Mouse (Mus musculus) hindbrain, embryonic 11.5 days (tissue): ENCODE data around the gene Olfr23. TPM values are rescaled to one million over a fixed set of nuclear protein-coding genes. Genes with fewer than 3 reads are reported as not detected.
"Not testable (repeated sequence)": the region's sequence is repeated elsewhere in the genome, so short reads cannot be mapped to it uniquely, and the experiment has no call there.

Experiments
- ATAC-seq: fragments of 200-750 bp; cut with Nextera tagmentation; 2 replicates; pipeline ENCODE4 v1.8.0; 2017; ENCODE audit warnings: mild to moderate bottlenecking, moderate TSS enrichment, moderate library complexity; ENCODE audit not compliant: low FRiP score
- DNase-seq: peaks from one replicate; pipeline ENCODE4 v3.0.0-alpha.2; 2015; ENCODE audit warnings: low spot score
- H3K27ac ChIP-seq: fragments of 300-500 bp; sonication (generic); 2 replicates; pipeline ENCODE4 v1.5.1; 2014; ENCODE audit warnings: mild to moderate bottlenecking, low read depth, low read length
- H3K27me3 ChIP-seq: fragments of 300-500 bp; sonication (generic); 2 replicates; pipeline ENCODE4 v1.6.1; 2014; ENCODE audit warnings: mild to moderate bottlenecking, low read length, moderate library complexity, mixed read lengths; ENCODE audit not compliant: control insufficient read depth, insufficient read depth
- H3K36me3 ChIP-seq: fragments of 300-500 bp; sonication (generic); 2 replicates; pipeline ENCODE4 v1.6.1; 2014; ENCODE audit warnings: mild to moderate bottlenecking, low read length, moderate library complexity, mixed read lengths; ENCODE audit not compliant: control insufficient read depth, insufficient read depth
- H3K4me1 ChIP-seq: fragments of 300-500 bp; sonication (generic); replicated peaks from 2 replicates; pipeline ENCODE4 v1.6.1; 2014; ENCODE audit warnings: low read length, mixed read lengths; ENCODE audit not compliant: control insufficient read depth, insufficient read depth
- H3K4me2 ChIP-seq: fragments of 300-500 bp; sonication (generic); replicated peaks from 2 replicates; pipeline ENCODE4 v1.6.1; 2014; ENCODE audit warnings: mild to moderate bottlenecking, low read depth, low read length
- H3K4me3 ChIP-seq: fragments of 300-500 bp; sonication (generic); 2 replicates; pipeline ENCODE4 v1.5.1; 2014; ENCODE audit warnings: low read depth, low read length
- H3K9ac ChIP-seq: fragments of 300-500 bp; sonication (generic); 2 replicates; pipeline ENCODE4 v1.6.1; 2014; ENCODE audit warnings: low read depth, low read length
- H3K9me3 ChIP-seq: fragments of 300-500 bp; sonication (generic); 2 replicates; pipeline ENCODE4 v1.6.1; 2016; ENCODE audit warnings: low read length; ENCODE audit not compliant: control insufficient read depth
- WGBS: fragments of 180-500 bp; shearing (Covaris S2); extraction: QIAGEN DNeasy Blood & Tissue Kit; methylation state at CpG from one replicate; pipeline ENCODE4 v1.1.7; 2014; 5-methylcytosine and 5-hydroxymethylcytosine counted together
- polyA plus RNA-seq: library from polyadenylated mRNA; unstranded; fragments of >200 nt; fragmentation: Nextera tagmentation; extraction: Ambion mirVana; gene quantifications from 2 replicates; pipeline ENCODE4 v1.2.1, GENCODE M21; 2014

Olfr23 gene
- not detected in 2 replicates for polyA plus RNA-seq

GRCm38 (mm10) chr11:73936377-73936776 is at the start of gene Olfr23:
Gene Olfr23 (plus strand): TSS chr11:73936677.
- Histone ChIP-seq H3K9me3 (no peaks in the 10 kb centered on the region), H3K4me2 (no peak within 1 kb of the TSS), H3K4me3 (no peak within 1 kb of the TSS), H3K27ac (no peak within 1 kb of the TSS), H3K4me1 (no peaks in the 10 kb centered on the region), H3K9ac (no peak within 1 kb of the TSS), H3K27me3 (no peaks in the 10 kb centered on the region), H3K36me3 (no peaks in the 10 kb centered on the region)
- DNase-seq (no peak), ATAC-seq (no peak)

GRCm38 (mm10) chr11:73890671-73891070 is 45.8 kb upstream of the Olfr23 start, which contains the start of gene Olfr394:
Gene Olfr394 (minus strand): TSS chr11:73890771.
- no peak within 1 kb of the TSS for H3K4me3 ChIP-seq
- H3K4me1 ChIP-seq: no peaks in the 10 kb centered on the region
- WGBS: 91% methylated on average over 1 of the region's 1 CpGs
- DNase-seq (no peak), ATAC-seq (no peak)
- H3K27ac ChIP-seq: no peak within 1 kb of the TSS
- no peaks in the 10 kb centered on the region for H3K9me3 ChIP-seq
- H3K9ac ChIP-seq: no peak within 1 kb of the TSS
- no peak within 1 kb of the TSS for H3K4me2 ChIP-seq
- no peaks in the 10 kb centered on the region for H3K36me3 ChIP-seq
- no peaks in the 10 kb centered on the region for H3K27me3 ChIP-seq

- not testable (repeated sequence) for DNase-seq, H3K27me3 ChIP-seq, H3K9me3 ChIP-seq, H3K4me2 ChIP-seq, H3K4me1 ChIP-seq, H3K36me3 ChIP-seq, H3K4me3 ChIP-seq, H3K27ac ChIP-seq, H3K9ac ChIP-seq, ATAC-seq
- WGBS: 83% methylated on average over 4 of the region's 4 CpGs
Measured at GRCm38 (mm10) chr11:73909199-73909598, 27.3 kb upstream of the Olfr23 start, which contains the start of gene Olfr395. Gene Olfr395 (minus strand): TSS chr11:73909299.

GRCm38 (mm10) chr11:73960517-73960916 is 24.0 kb downstream of the Olfr23 start, which contains the start of gene Olfr397:
Gene Olfr397 (plus strand): TSS chr11:73960817.
- Histone ChIP-seq H3K4me1 (no peaks in the 10 kb centered on the region), H3K4me2 (no peak within 1 kb of the TSS), H3K27me3 (no peaks in the 10 kb centered on the region), H3K36me3 (no peaks in the 10 kb centered on the region), H3K9ac (no peak within 1 kb of the TSS), H3K9me3 (no peaks in the 10 kb centered on the region; the same call in 1 of the 2 replicates), H3K4me3 (no peak within 1 kb of the TSS), H3K27ac (no peak within 1 kb of the TSS)
- 92% methylated on average over 1 of the region's 1 CpGs for WGBS
- ATAC-seq: no peak
- no peak for DNase-seq

GRCm38 (mm10) chr11:73990307-73990706 is 53.8 kb downstream of the Olfr23 start, which contains the start of gene Olfr398:
Gene Olfr398 (minus strand): TSS chr11:73990407.
- H3K36me3 ChIP-seq: no peaks in the 10 kb centered on the region
- H3K9me3 ChIP-seq: peaks cover 4% of the 10 kb centered on the region; the same call in 1 of the 2 replicates
- no peak within 1 kb of the TSS for H3K27ac ChIP-seq
- no peak for DNase-seq
- no peaks in the 10 kb centered on the region for H3K27me3 ChIP-seq
- no peak within 1 kb of the TSS for H3K4me2 ChIP-seq
- no peak within 1 kb of the TSS for H3K4me3 ChIP-seq
- H3K4me1 ChIP-seq: no peaks in the 10 kb centered on the region
- H3K9ac ChIP-seq: no peak within 1 kb of the TSS
- no peak for ATAC-seq

Other genes starting within 250 kb of the Olfr23 start
- not detected in 2 replicates for gene Zfp735, start 247.9 kb upstream of the Olfr23 start, polyA plus RNA-seq
- gene Olfr389, start 156.0 kb upstream of the Olfr23 start, polyA plus RNA-seq: not detected in 2 replicates
- gene Olfr390, start 153.7 kb upstream of the Olfr23 start, polyA plus RNA-seq: not detected in 2 replicates
- not detected in 2 replicates for gene Olfr391-ps, start 133.6 kb upstream of the Olfr23 start, polyA plus RNA-seq
- gene Olfr392, start 119.6 kb upstream of the Olfr23 start, polyA plus RNA-seq: not detected in 2 replicates
- not detected in 2 replicates for gene Olfr393, start 85.2 kb upstream of the Olfr23 start, polyA plus RNA-seq
- not detected in 2 replicates for gene Olfr394, start 45.9 kb upstream of the Olfr23 start, polyA plus RNA-seq
- gene Olfr395, start 27.4 kb upstream of the Olfr23 start, polyA plus RNA-seq: not detected in 2 replicates
- gene Olfr397, start 24.1 kb downstream of the Olfr23 start, polyA plus RNA-seq: not detected in 2 replicates
- not detected in 2 replicates for gene Olfr398, start 53.7 kb downstream of the Olfr23 start, polyA plus RNA-seq
- not detected in 2 replicates for gene Olfr139, start 119.9 kb downstream of the Olfr23 start, polyA plus RNA-seq
- not detected in 2 replicates for gene Olfr399, start 119.9 kb downstream of the Olfr23 start, polyA plus RNA-seq
- gene Zfp616, start 133.3 kb downstream of the Olfr23 start, polyA plus RNA-seq: not detected in 2 replicates
- gene Olfr401, start 177.0 kb downstream of the Olfr23 start, polyA plus RNA-seq: not detected in 2 replicates
- gene Olfr402, start 216.9 kb downstream of the Olfr23 start, polyA plus RNA-seq: not detected in 2 replicates
- gene Olfr403, start 249.6 kb downstream of the Olfr23 start, polyA plus RNA-seq: not detected in 2 replicates